Mouse (Mus musculus) forebrain, embryonic 13.5 days (tissue): ENCODE data around the gene Mrps30. TPM values are rescaled to one million over a fixed set of nuclear protein-coding genes. Genes with fewer than 3 reads are reported as not detected.

Experiments
- ATAC-seq: fragments of 200-750 bp; cut with Nextera tagmentation; 2 replicates; pipeline ENCODE4 v1.8.0; 2017
- H3K27ac ChIP-seq: fragments of 300-500 bp; sonication (generic); 2 replicates; pipeline ENCODE4 v1.5.1; 2015; ENCODE audit warnings: inconsistent platforms, mild to moderate bottlenecking, moderate library complexity
- H3K27me3 ChIP-seq: fragments of 300-500 bp; sonication (generic); 2 replicates; pipeline ENCODE4 v1.6.1; 2015; ENCODE audit warnings: mild to moderate bottlenecking, inconsistent platforms
- H3K36me3 ChIP-seq: fragments of 300-500 bp; sonication (generic); 2 replicates; pipeline ENCODE4 v1.6.1; 2015; ENCODE audit warnings: mild to moderate bottlenecking, inconsistent platforms; ENCODE audit not compliant: poor library complexity, severe bottlenecking
- H3K4me1 ChIP-seq: fragments of 300-500 bp; sonication (generic); 2 replicates; pipeline ENCODE4 v1.6.1; 2015; ENCODE audit warnings: inconsistent platforms
- H3K4me2 ChIP-seq: fragments of 300-500 bp; sonication (generic); 2 replicates; pipeline ENCODE4 v1.6.1; 2015; ENCODE audit warnings: inconsistent platforms, mild to moderate bottlenecking, moderate library complexity
- H3K4me3 ChIP-seq: fragments of 300-500 bp; sonication (generic); 2 replicates; pipeline ENCODE4 v1.5.1; 2015; ENCODE audit warnings: mild to moderate bottlenecking, inconsistent platforms
- H3K9ac ChIP-seq: fragments of 300-500 bp; sonication (generic); 2 replicates; pipeline ENCODE4 v1.6.1; 2015; ENCODE audit warnings: mild to moderate bottlenecking, inconsistent platforms
- H3K9me3 ChIP-seq: fragments of 300-500 bp; sonication (generic); replicated peaks from 2 replicates; pipeline ENCODE4 v1.6.1; 2016; ENCODE audit warnings: inconsistent platforms
- WGBS: fragments of 180-500 bp; shearing (Covaris S2); methylation state at CpG from one replicate; pipeline ENCODE4 v1.1.7; 2015; 5-methylcytosine and 5-hydroxymethylcytosine counted together
- polyA plus RNA-seq: library from polyadenylated mRNA; unstranded; fragments of >200 nt; fragmentation: Nextera tagmentation; extraction: Ambion mirVana; gene quantifications from 2 replicates; pipeline ENCODE4 v1.2.1, GENCODE M21; 2015

Gene Mrps30
- polyA plus RNA-seq, 1 experiment from 2014 or later: 26.1 TPM

DNA sequence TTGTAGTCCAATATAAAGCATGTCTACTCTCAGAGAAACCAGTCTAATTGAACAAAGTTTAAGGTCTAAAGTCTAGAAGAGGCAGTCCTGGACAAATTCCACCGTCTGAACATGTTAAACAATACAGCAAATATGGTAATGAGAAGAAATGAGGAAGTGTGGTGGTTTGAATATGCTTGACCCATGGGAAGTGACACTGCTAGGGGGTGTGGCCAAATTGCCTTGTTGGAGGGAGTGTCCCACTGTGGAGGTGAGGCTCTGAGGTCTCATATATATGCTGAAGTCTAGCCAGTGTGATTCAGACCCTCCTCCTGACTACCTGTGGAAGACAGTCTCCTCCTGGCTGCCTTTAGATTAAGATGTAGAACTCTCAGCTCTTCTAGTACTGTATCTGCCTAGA, 21.3 kb downstream of the Mrps30 start:
- ATAC-seq: no peak
- Histone ChIP-seq H3K27ac (no peak overlapping the region), H3K36me3 (no peaks in the 10 kb centered on the region), H3K9ac (no peak overlapping the region), H3K4me3 (no peak overlapping the region), H3K4me1 (no peaks in the 10 kb centered on the region), H3K9me3 (no peaks in the 10 kb centered on the region), H3K4me2 (no peak overlapping the region), H3K27me3 (no peaks in the 10 kb centered on the region)
- 77% methylated on average over 1 of the region's 1 CpGs for WGBS

DNA sequence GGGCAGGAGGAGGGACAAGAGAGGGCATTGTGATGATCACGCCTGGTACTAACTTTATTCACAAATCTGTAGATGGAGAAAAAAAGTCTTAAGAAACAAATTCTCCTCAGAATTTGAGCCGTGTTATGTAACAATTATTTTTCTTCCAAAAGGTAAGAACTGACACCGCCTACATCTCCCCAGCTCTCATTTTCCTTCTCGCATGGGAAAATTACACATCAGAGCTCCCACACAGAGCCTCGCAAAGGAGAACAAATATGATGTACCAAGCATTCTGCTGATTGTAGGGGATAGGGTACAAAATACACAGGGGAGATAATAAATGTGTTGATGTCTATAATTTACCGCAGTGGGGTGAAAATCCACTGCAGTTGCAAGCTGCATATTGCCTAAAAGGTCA, 23.7 kb downstream of the Mrps30 start:
- Histone ChIP-seq H3K4me2 (no peak overlapping the region), H3K9ac (no peak overlapping the region), H3K4me1 (no peaks in the 10 kb centered on the region), H3K27ac (no peak overlapping the region), H3K36me3 (no peaks in the 10 kb centered on the region), H3K9me3 (no peaks in the 10 kb centered on the region), H3K27me3 (no peaks in the 10 kb centered on the region), H3K4me3 (no peak overlapping the region)
- no peak for ATAC-seq
- 92% methylated on average over 6 of the region's 6 CpGs for WGBS

DNA sequence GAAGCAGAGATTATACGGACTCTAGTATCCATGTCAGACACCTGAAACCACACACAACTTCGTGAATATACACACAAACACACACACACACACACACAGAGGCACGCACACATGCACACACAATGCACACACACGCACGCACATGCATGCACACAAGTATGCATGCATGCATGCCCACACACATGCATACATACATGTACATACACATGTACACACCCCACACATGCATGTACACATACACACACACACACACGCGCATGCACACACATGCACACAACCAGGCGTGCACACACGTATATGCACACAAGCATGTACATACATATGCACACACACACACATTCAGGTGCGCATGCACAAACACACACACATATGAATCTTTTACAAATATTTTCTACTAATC, 36.2 kb downstream of the Mrps30 start:
- no peak overlapping the region for H3K9ac ChIP-seq
- H3K4me2 ChIP-seq: no peak overlapping the region
- no peak for ATAC-seq
- WGBS: 92% methylated on average over 10 of the region's 10 CpGs
- H3K9me3 ChIP-seq: no peaks in the 10 kb centered on the region
- H3K4me1 ChIP-seq: no peaks in the 10 kb centered on the region
- no peaks in the 10 kb centered on the region for H3K27me3 ChIP-seq
- H3K27ac ChIP-seq: no peak overlapping the region
- no peaks in the 10 kb centered on the region for H3K36me3 ChIP-seq
- no peak overlapping the region for H3K4me3 ChIP-seq

GRCm38 (mm10) chr13:118350257-118350656, 36.8 kb downstream of the Mrps30 start:
- Histone ChIP-seq H3K4me1 (no peaks in the 10 kb centered on the region), H3K9me3 (no peaks in the 10 kb centered on the region), H3K4me3 (no peak overlapping the region), H3K9ac (no peak overlapping the region), H3K4me2 (no peak overlapping the region), H3K27ac (no peak overlapping the region), H3K36me3 (no peaks in the 10 kb centered on the region), H3K27me3 (no peaks in the 10 kb centered on the region)
- ATAC-seq: peak; percentile 43; the same call in 1 of the 2 replicates
- 25% methylated on average over 10 of the region's 10 CpGs for WGBS

Other genes with a start within 250 kb of the Mrps30 start
- 0.76 and 0.80 TPM in 2 replicates for gene B430218F22Rik, start 622 bp downstream of the Mrps30 start, polyA plus RNA-seq